Mouse (Mus musculus) brain, adult 10 weeks (tissue): ENCODE measurements around the gene Hao2. TPM values are rescaled to one million over a fixed set of nuclear protein-coding genes. Genes with fewer than 3 reads are reported as not detected.

Experiments used
- polyA plus RNA-seq: library from polyadenylated mRNA; stranded (reverse); fragments of 350-450 nt; fragmentation: Illumina TruSeq; extraction: RNeasy Lipid Tissue Mini Kit (QIAGEN cat#74804); gene quantifications from one replicate; pipeline ENCODE4 v1.2.3, GENCODE M21; 2015; ENCODE audit warnings: low read depth, low replicate concordance

The Hao2 gene
- polyA plus RNA-seq = not detected

DNA sequence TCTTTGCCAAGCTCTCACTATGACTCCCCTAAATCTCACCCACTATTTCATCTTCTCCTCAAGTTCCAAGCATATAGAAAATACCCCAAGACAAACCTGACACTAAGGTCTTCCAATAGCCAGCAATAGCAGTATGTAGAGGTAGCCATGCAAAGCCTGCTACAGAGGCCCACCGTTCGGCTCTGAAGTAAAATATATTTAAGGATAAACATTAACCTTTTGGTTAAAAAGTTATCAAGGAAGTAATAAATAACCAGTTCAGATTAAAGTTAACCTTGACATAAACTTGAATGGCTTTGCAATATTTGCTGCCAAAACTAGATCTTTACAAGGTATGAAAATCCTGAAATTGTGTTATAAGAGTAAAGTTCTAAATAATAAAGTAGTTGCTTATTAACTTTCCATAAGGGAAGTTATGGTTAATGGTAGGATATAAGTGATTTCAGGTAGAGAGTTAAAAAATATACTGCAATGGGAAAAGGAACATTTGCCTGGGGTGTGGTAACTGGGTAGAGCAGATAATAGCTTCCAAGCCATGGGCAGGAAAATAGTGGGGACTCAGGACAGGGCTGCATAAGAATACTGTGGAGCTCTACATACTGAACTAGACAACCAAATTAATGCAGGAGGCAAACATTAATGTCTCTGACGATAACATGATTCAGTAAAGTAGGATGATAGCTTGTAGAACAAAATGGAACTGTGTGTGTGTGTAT, at the start of gene Hao2:
Gene Hao2, minus strand, starts transcription at position 183 of the 716 bp plus-strand sequence.

DNA sequence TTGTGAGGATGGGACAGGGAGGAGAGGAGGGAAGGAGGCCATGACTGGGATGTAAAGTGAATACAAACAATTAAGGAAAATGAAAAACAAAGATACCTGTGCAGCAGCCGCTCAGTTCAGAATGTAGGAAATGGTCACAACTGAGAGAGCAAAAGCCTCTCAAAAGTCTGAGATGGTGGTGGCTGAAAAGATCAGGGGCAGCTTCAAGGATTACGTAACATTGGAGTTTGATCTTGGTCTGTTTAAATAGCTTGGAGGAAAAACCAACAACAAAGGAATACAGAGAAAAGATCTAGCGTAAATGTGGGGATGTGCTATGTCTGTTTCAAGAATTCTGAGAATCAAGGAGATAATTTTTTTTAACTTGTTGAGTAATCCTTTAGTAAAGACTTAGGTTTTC, 33.5 kb downstream of the Hao2 start, which contains the start of gene Hsd3b1:
Gene Hsd3b1, minus strand, starts transcription at position 219 of the 400 bp plus-strand sequence.

Other genes starting within 250 kb of the Hao2 start
- gene Hsd3b2, start 168.7 kb downstream of the Hao2 start, polyA plus RNA-seq = not detected
- gene Hsd3b3, start 130.1 kb downstream of the Hao2 start, polyA plus RNA-seq = not detected
- not detected for gene Hsd3b6, start 78.8 kb downstream of the Hao2 start, polyA plus RNA-seq
- gene Hsd3b1, start 33.4 kb downstream of the Hao2 start, polyA plus RNA-seq = not detected
- 4.7 TPM for gene Wars2, start 247.8 kb upstream of the Hao2 start, polyA plus RNA-seq